Mouse (Mus musculus) neural tube, embryonic 14.5 days (tissue): Measurements from ENCODE around the gene Nhp2. TPM values are rescaled to one million over a fixed set of nuclear protein-coding genes. Genes with fewer than 3 reads are reported as not detected.
"Not testable (repeated sequence)": the region's sequence is repeated elsewhere in the genome, so short reads cannot be mapped to it uniquely, and the experiment has no call there.

Source experiments
- ATAC-seq: fragments of 200-750 bp; cut with Nextera tagmentation; 2 replicates; pipeline ENCODE4 v1.8.0; 2017; ENCODE audit warnings: low read depth, mild to moderate bottlenecking, moderate TSS enrichment, moderate library complexity
- H3K27ac ChIP-seq: fragments of 300-500 bp; sonication (generic); 2 replicates; pipeline ENCODE4 v1.5.1; 2014; ENCODE audit warnings: low read depth, mild to moderate bottlenecking, control low read depth, low read length, moderate library complexity, mixed read lengths
- H3K27me3 ChIP-seq: fragments of 300-500 bp; sonication (generic); 2 replicates; pipeline ENCODE4 v1.6.1; 2014; ENCODE audit warnings: low read length; ENCODE audit not compliant: control insufficient read depth, insufficient read depth
- H3K36me3 ChIP-seq: fragments of 300-500 bp; sonication (generic); 2 replicates; pipeline ENCODE4 v1.6.1; 2014; ENCODE audit warnings: low read length, mixed read lengths; ENCODE audit not compliant: control insufficient read depth, insufficient read depth
- H3K4me1 ChIP-seq: fragments of 300-500 bp; sonication (generic); 2 replicates; pipeline ENCODE4 v1.6.1; 2014; ENCODE audit warnings: low read length; ENCODE audit not compliant: control insufficient read depth, insufficient read depth
- H3K4me2 ChIP-seq: fragments of 300-500 bp; sonication (generic); 2 replicates; pipeline ENCODE4 v1.6.1; 2014; ENCODE audit warnings: mild to moderate bottlenecking, low read depth, low read length, control low read depth
- H3K4me3 ChIP-seq: fragments of 300-500 bp; sonication (generic); 2 replicates; pipeline ENCODE4 v1.5.1; 2014; ENCODE audit warnings: low read depth, low read length, control low read depth, mixed read lengths
- H3K9ac ChIP-seq: fragments of 300-500 bp; sonication (generic); replicated peaks from 2 replicates; pipeline ENCODE4 v1.6.1; 2014; ENCODE audit warnings: low read depth, mild to moderate bottlenecking, control low read depth, low read length, mixed read lengths
- H3K9me3 ChIP-seq: fragments of 300-500 bp; sonication (generic); 2 replicates; pipeline ENCODE4 v1.6.1; 2016; ENCODE audit warnings: low read length; ENCODE audit not compliant: control insufficient read depth
- WGBS: fragments of 180-500 bp; shearing (Covaris S2); extraction: QIAGEN DNeasy Blood & Tissue Kit; methylation state at CpG from one replicate; pipeline ENCODE4 v1.1.7; 2014; 5-methylcytosine and 5-hydroxymethylcytosine counted together
- polyA plus RNA-seq: library from polyadenylated mRNA; unstranded; fragments of >200 nt; fragmentation: Nextera tagmentation; extraction: Ambion mirVana; gene quantifications from 2 replicates; pipeline ENCODE4 v1.2.1, GENCODE M21; 2014

Nhp2 gene
- polyA plus RNA-seq, 1 experiment from 2014 or later, result 112 TPM

DNA sequence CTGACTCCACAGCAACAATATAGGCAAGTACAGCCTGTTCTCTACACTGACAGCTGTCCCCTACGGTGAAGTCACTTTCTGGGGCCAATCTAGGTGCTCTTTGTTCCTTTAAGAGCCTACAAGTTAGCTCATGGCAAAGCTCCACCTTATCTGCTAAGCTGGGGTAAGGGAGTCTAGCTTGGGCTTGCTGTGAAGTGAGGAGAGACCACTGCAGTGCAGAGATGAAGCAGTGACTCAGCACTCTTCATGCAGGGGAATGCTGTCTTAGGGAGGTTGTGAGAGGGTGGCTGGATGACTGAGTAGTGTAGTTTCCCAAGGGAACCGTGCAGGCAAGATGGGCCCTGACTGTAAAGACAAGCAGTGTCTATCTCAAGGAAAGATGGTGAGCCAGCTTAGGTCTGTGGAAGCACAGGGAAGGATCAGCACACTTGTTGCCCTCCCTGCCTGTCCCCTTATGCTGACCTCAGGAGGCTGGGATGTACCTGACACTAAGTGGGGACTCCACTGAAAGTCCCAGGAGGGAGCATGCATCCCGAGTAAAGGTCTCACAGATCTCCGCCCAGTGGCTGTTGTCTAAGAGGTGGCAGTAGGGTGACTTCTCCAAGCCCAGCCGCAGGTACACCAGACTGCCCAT, 5.8 kb downstream of the Nhp2 start:
- ATAC-seq, result no peak
- Histone ChIP-seq H3K9me3 (no peaks in the 10 kb centered on the region), H3K27me3 (no peaks in the 10 kb centered on the region), H3K9ac (no peak overlapping the region), H3K36me3 (peaks cover 63% of the 10 kb centered on the region), H3K27ac (no peak overlapping the region), H3K4me1 (peaks cover 4% of the 10 kb centered on the region), H3K4me3 (no peak overlapping the region), H3K4me2 (no peak overlapping the region)
- WGBS, result 83% methylated on average over 5 of the region's 5 CpGs

DNA sequence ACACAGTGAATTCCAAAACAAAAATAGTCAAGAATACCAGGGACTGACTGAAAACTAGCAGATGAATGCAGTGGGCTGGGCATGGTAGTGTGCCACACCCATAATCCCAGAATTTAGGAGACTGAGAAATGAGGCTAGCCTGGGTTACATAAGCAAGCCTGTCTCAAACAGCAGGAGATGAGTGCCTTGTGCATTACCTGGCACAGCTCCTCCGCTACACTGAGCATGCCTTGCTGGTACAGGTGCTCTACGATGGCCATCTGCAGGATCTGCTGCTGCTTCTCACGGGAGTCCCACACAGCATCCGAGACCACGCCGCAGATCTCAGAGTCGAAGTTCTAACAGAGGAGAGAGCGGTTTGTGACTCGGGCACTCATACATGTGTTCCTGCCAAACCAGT, 7.9 kb downstream of the Nhp2 start:
- H3K9me3 ChIP-seq, result no peaks in the 10 kb centered on the region
- H3K36me3 ChIP-seq, result peaks cover 58% of the 10 kb centered on the region
- no peaks in the 10 kb centered on the region for H3K4me1 ChIP-seq
- H3K27me3 ChIP-seq, result no peaks in the 10 kb centered on the region
- 94% methylated on average over 9 of the region's 9 CpGs for WGBS
- no peak overlapping the region for H3K4me2 ChIP-seq
- no peak overlapping the region for H3K9ac ChIP-seq
- no peak overlapping the region for H3K4me3 ChIP-seq
- ATAC-seq, result no peak
- H3K27ac ChIP-seq, result no peak overlapping the region

- Histone ChIP-seq H3K27ac (no peak overlapping the region), H3K9me3 (no peaks in the 10 kb centered on the region), H3K36me3 (peaks cover 53% of the 10 kb centered on the region), H3K27me3 (no peaks in the 10 kb centered on the region), H3K4me1 (no peaks in the 10 kb centered on the region), H3K9ac (no peak overlapping the region), H3K4me2 (no peak overlapping the region), H3K4me3 (no peak overlapping the region)
- 92% methylated on average over 8 of the region's 8 CpGs for WGBS
- ATAC-seq, result no peak
Observed at GRCm38 (mm10) chr11:51627907-51628306, 8.4 kb downstream of the Nhp2 start.

GRCm38 (mm10) chr11:51629651-51630314, 10.2 kb downstream of the Nhp2 start:
- peaks cover 4% of the 10 kb centered on the region; the same call in 1 of the 2 replicates for H3K4me1 ChIP-seq
- H3K4me3 ChIP-seq, result no peak overlapping the region

GRCm38 (mm10) chr11:51632130-51632753, 12.7 kb downstream of the Nhp2 start:
- no peak overlapping the region for H3K9ac ChIP-seq
- H3K27ac ChIP-seq, result no peak overlapping the region
- peaks cover 16% of the 10 kb centered on the region for H3K4me1 ChIP-seq
- H3K27me3 ChIP-seq, result no peaks in the 10 kb centered on the region
- H3K4me3 ChIP-seq, result no peak overlapping the region
- no peak overlapping the region for H3K4me2 ChIP-seq
- peaks cover 17% of the 10 kb centered on the region for H3K36me3 ChIP-seq
- no peak for ATAC-seq
- 80% methylated on average over 6 of the region's 6 CpGs for WGBS
- H3K9me3 ChIP-seq, result no peaks in the 10 kb centered on the region

More at GRCm38 (mm10) chr11:51629651-51630314, 10.2 kb downstream of the Nhp2 start:
- Histone ChIP-seq H3K9me3 (no peaks in the 10 kb centered on the region), H3K9ac (no peak overlapping the region), H3K27me3 (no peaks in the 10 kb centered on the region), H3K4me2 (no peak overlapping the region), H3K27ac (no peak overlapping the region), H3K36me3 (peaks cover 35% of the 10 kb centered on the region)
- ATAC-seq, result no peak
- 86% methylated on average over 15 of the region's 15 CpGs for WGBS

DNA sequence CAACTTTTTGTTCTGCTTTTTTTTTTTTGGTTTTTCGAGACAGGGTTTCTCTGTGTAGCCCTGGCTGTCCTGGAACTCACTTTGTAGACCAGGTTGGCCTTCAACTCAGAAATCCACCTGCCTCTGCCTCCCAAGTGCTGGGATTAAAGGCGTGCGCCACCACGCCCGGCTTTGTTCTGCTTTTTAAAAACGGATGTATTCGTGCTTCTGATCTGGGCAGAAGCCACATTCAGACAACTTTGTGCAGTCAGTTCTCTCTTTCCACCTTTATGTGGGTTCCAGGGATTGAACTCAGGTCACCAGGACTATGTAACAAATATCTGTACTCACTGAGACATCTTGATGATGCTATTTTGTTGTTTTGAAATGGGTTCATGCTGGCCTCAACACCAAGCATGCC, 13.7 kb downstream of the Nhp2 start:
- not testable (repeated sequence) for H3K4me2 ChIP-seq, ATAC-seq, H3K9ac ChIP-seq, H3K27me3 ChIP-seq, H3K27ac ChIP-seq, H3K36me3 ChIP-seq, H3K4me3 ChIP-seq, H3K9me3 ChIP-seq
- H3K4me1 ChIP-seq, result peaks cover 16% of the 10 kb centered on the region
- WGBS, result 97% methylated on average over 7 of the region's 7 CpGs

DNA sequence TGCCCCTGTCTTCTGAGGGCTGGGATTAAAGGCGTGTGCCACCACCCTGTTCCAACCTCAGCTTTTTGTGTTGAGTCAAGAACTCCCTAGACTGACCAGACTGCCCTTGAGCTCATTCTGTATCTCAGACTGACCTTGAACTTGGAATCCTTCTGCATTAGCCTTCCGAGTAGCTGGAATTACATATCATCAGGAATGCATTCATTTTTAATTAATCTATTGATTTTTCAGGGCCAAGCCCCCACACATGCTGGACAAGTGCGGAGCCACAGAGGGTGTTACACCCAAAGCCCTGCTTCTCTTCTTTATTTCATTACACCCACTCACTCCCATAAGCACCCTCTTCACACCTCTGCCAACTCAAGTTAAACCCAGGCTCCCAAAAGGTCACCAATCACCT, 14.2 kb downstream of the Nhp2 start:
- Histone ChIP-seq H3K4me3 (no peak overlapping the region), H3K27me3 (no peaks in the 10 kb centered on the region), H3K36me3 (0 out of 2 replicates have a peak, but pooled peaks cover 5% of the 10 kb centered on the region), H3K27ac (no peak overlapping the region), H3K4me2 (no peak overlapping the region), H3K4me1 (peaks cover 16% of the 10 kb centered on the region), H3K9me3 (no peaks in the 10 kb centered on the region), H3K9ac (no peak overlapping the region)
- no peak for ATAC-seq
- 91% methylated on average over 3 of the region's 3 CpGs for WGBS

- Histone ChIP-seq H3K4me3 (peak overlapping the region; percentile 76), H3K4me2 (peak overlapping the region; percentile 75), H3K9me3 (no peaks in the 10 kb centered on the region), H3K36me3 (no peaks in the 10 kb centered on the region), H3K27me3 (no peaks in the 10 kb centered on the region), H3K4me1 (peaks cover 16% of the 10 kb centered on the region), H3K27ac (peak overlapping the region; percentile 81), H3K9ac (peak overlapping the region; percentile 72)
- 0 out of 2 replicates have a peak, but pooled peaks have one; percentile 2 for ATAC-seq
- 19% methylated on average over 6 of the region's 6 CpGs for WGBS
Observed at GRCm38 (mm10) chr11:51635127-51635524, 15.6 kb downstream of the Nhp2 start.
